Mouse (Mus musculus): Measurements from ENCODE around the gene Spdef.

Gene Spdef

GRCm38 (mm10) chr17:27677756-27678155, 51.0 kb downstream of the Spdef start:
- no peak for DNase-seq (ENCODE audit: low spot score)

- no peak for DNase-seq (ENCODE audit: low spot score)
These were observed 52.5 kb downstream of the Spdef start for GRCm38 (mm10) chr17:27676270-27676669.

GRCm38 (mm10) chr17:27675453-27675852, 53.3 kb downstream of the Spdef start:
- DNase-seq (ENCODE audit: low spot score) = no peak

- no peak for DNase-seq (ENCODE audit: low spot score)
These were observed 54.8 kb downstream of the Spdef start for GRCm38 (mm10) chr17:27673945-27674344.

- DNase-seq (ENCODE audit: low spot score) = no peak
These were observed 57.0 kb downstream of the Spdef start for GRCm38 (mm10) chr17:27671720-27672119.

Measured in layer of hippocampus, adult 9-10 months (tissue).